Mouse (Mus musculus): ENCODE measurements around the gene Hnf1b. TPM values are rescaled to one million over a fixed set of nuclear protein-coding genes. Genes with fewer than 3 reads are reported as not detected.

Gene Hnf1b
- polyA plus RNA-seq, 1 experiment = 0.40 TPM

- H3K36me3 ChIP-seq (ENCODE audit: control insufficient read depth, insufficient read depth, low read length) = no peaks in the 10 kb centered on the region
- TF ChIP-seq POLR2A (IDR thresholded peaks at IDR 0.05; ENCODE audit: low read depth, low read length) = no peak
- WGBS = 4% methylated on average over 24 of the region's 24 CpGs
- peaks cover 19% of the 10 kb centered on the region for H3K4me1 ChIP-seq (ENCODE audit: control insufficient read depth, insufficient read depth, insufficient read length)
- no peak for DNase-seq (ENCODE audit: low read depth in 1 of 2, low spot score in 2 of 2)
- no peak overlapping the region for H3K27ac ChIP-seq (ENCODE audit: insufficient read depth, low read length)
- H3K4me3 ChIP-seq (ENCODE audit: extremely low read depth, insufficient read depth, insufficient read length) = no peak overlapping the region
- peaks cover 35% of the 10 kb centered on the region for H3K27me3 ChIP-seq (ENCODE audit: control insufficient read depth, insufficient read depth, low read length)
These were observed 2.1 kb downstream of the Hnf1b start for GRCm38 (mm10) chr11:83852016-83852355.

- no peak overlapping the region for H3K27ac ChIP-seq (ENCODE audit: insufficient read depth, low read length)
- peaks cover 19% of the 10 kb centered on the region for H3K4me1 ChIP-seq (ENCODE audit: control insufficient read depth, insufficient read depth, insufficient read length)
- H3K4me3 ChIP-seq (ENCODE audit: extremely low read depth, insufficient read depth, insufficient read length) = no peak overlapping the region
- TF ChIP-seq POLR2A (IDR thresholded peaks at IDR 0.05; ENCODE audit: low read depth, low read length) (no peak), CTCF (IDR thresholded peaks at IDR 0.05; ENCODE audit: extremely low read depth, insufficient read depth, insufficient read length, insufficient replicate concordance) (no peak)
- no peak for DNase-seq (ENCODE audit: low read depth in 1 of 2, low spot score in 2 of 2)
- H3K36me3 ChIP-seq (ENCODE audit: control insufficient read depth, insufficient read depth, low read length) = no peaks in the 10 kb centered on the region
- 1% methylated on average over 38 of the region's 38 CpGs for WGBS
- peaks cover 35% of the 10 kb centered on the region for H3K27me3 ChIP-seq (ENCODE audit: control insufficient read depth, insufficient read depth, low read length)
These were observed 2.8 kb downstream of the Hnf1b start for GRCm38 (mm10) chr11:83852501-83853211.

- no peak for TF ChIP-seq POLR2A (IDR thresholded peaks at IDR 0.05; ENCODE audit: low read depth, low read length)
- no peak for TF ChIP-seq CTCF (IDR thresholded peaks at IDR 0.05; ENCODE audit: extremely low read depth, insufficient read depth, insufficient read length, insufficient replicate concordance)
- Histone ChIP-seq H3K4me1 (ENCODE audit: control insufficient read depth, insufficient read depth, insufficient read length) (peaks cover 19% of the 10 kb centered on the region), H3K36me3 (ENCODE audit: control insufficient read depth, insufficient read depth, low read length) (no peaks in the 10 kb centered on the region), H3K27ac (ENCODE audit: insufficient read depth, low read length) (no peak overlapping the region), H3K27me3 (ENCODE audit: control insufficient read depth, insufficient read depth, low read length) (peaks cover 38% of the 10 kb centered on the region), H3K4me3 (ENCODE audit: extremely low read depth, insufficient read depth, insufficient read length) (no peak overlapping the region)
- WGBS = 2% methylated on average over 33 of the region's 33 CpGs
- DNase-seq (ENCODE audit: low read depth in 1 of 2, low spot score in 2 of 2) = no peak
These were observed 3.4 kb downstream of the Hnf1b start for GRCm38 (mm10) chr11:83853221-83853792.

GRCm38 (mm10) chr11:83854091-83854490 lies 4.2 kb downstream of the Hnf1b start:
- H3K36me3 ChIP-seq (ENCODE audit: control insufficient read depth, insufficient read depth, low read length) = no peaks in the 10 kb centered on the region
- no peak for TF ChIP-seq POLR2A (IDR thresholded peaks at IDR 0.05; ENCODE audit: low read depth, low read length)
- TF ChIP-seq CTCF (IDR thresholded peaks at IDR 0.05; ENCODE audit: extremely low read depth, insufficient read depth, insufficient read length, insufficient replicate concordance) = no peak
- H3K27me3 ChIP-seq (ENCODE audit: control insufficient read depth, insufficient read depth, low read length) = peaks cover 38% of the 10 kb centered on the region
- H3K27ac ChIP-seq (ENCODE audit: insufficient read depth, low read length) = no peak overlapping the region
- DNase-seq (ENCODE audit: low read depth in 1 of 2, low spot score in 2 of 2) = no peak
- peaks cover 19% of the 10 kb centered on the region for H3K4me1 ChIP-seq (ENCODE audit: control insufficient read depth, insufficient read depth, insufficient read length)
- WGBS = 15% methylated on average over 10 of the region's 10 CpGs
- H3K4me3 ChIP-seq (ENCODE audit: extremely low read depth, insufficient read depth, insufficient read length) = no peak overlapping the region

- 18% methylated on average over 2 of the region's 2 CpGs for WGBS
- no peak for TF ChIP-seq CTCF (IDR thresholded peaks at IDR 0.05; ENCODE audit: extremely low read depth, insufficient read depth, insufficient read length, insufficient replicate concordance)
- TF ChIP-seq POLR2A (IDR thresholded peaks at IDR 0.05; ENCODE audit: low read depth, low read length) = no peak
- no peak overlapping the region for H3K4me3 ChIP-seq (ENCODE audit: extremely low read depth, insufficient read depth, insufficient read length)
- peaks cover 38% of the 10 kb centered on the region for H3K27me3 ChIP-seq (ENCODE audit: control insufficient read depth, insufficient read depth, low read length)
- H3K36me3 ChIP-seq (ENCODE audit: control insufficient read depth, insufficient read depth, low read length) = no peaks in the 10 kb centered on the region
- peaks cover 19% of the 10 kb centered on the region for H3K4me1 ChIP-seq (ENCODE audit: control insufficient read depth, insufficient read depth, insufficient read length)
- H3K27ac ChIP-seq (ENCODE audit: insufficient read depth, low read length) = no peak overlapping the region
- DNase-seq (ENCODE audit: low read depth in 1 of 2, low spot score in 2 of 2) = no peak
These were observed 4.8 kb downstream of the Hnf1b start for GRCm38 (mm10) chr11:83854707-83855106.

GRCm38 (mm10) chr11:83857256-83857655 lies 7.4 kb downstream of the Hnf1b start:
- no peak for DNase-seq (ENCODE audit: low read depth in 1 of 2, low spot score in 2 of 2)
- Histone ChIP-seq H3K4me3 (ENCODE audit: extremely low read depth, insufficient read depth, insufficient read length) (no peak overlapping the region), H3K4me1 (ENCODE audit: control insufficient read depth, insufficient read depth, insufficient read length) (peaks cover 3% of the 10 kb centered on the region; the same call in 1 of the 2 replicates), H3K27me3 (ENCODE audit: control insufficient read depth, insufficient read depth, low read length) (peaks cover 20% of the 10 kb centered on the region), H3K27ac (ENCODE audit: insufficient read depth, low read length) (no peak overlapping the region), H3K36me3 (ENCODE audit: control insufficient read depth, insufficient read depth, low read length) (no peaks in the 10 kb centered on the region)
- WGBS = 81% methylated on average over 1 of the region's 1 CpGs
- TF ChIP-seq POLR2A (IDR thresholded peaks at IDR 0.05; ENCODE audit: low read depth, low read length) (no peak), CTCF (IDR thresholded peaks at IDR 0.05; ENCODE audit: extremely low read depth, insufficient read depth, insufficient read length, insufficient replicate concordance) (no peak)

GRCm38 (mm10) chr11:83865286-83865685 lies 15.4 kb downstream of the Hnf1b start:
- TF ChIP-seq CTCF (IDR thresholded peaks at IDR 0.05; ENCODE audit: extremely low read depth, insufficient read depth, insufficient read length, insufficient replicate concordance) (no peak), POLR2A (IDR thresholded peaks at IDR 0.05; ENCODE audit: low read depth, low read length) (no peak)
- Histone ChIP-seq H3K27me3 (ENCODE audit: control insufficient read depth, insufficient read depth, low read length) (no peaks in the 10 kb centered on the region), H3K4me1 (ENCODE audit: control insufficient read depth, insufficient read depth, insufficient read length) (no peaks in the 10 kb centered on the region), H3K36me3 (ENCODE audit: control insufficient read depth, insufficient read depth, low read length) (no peaks in the 10 kb centered on the region), H3K4me3 (ENCODE audit: extremely low read depth, insufficient read depth, insufficient read length) (no peak overlapping the region), H3K27ac (ENCODE audit: insufficient read depth, low read length) (no peak overlapping the region)
- no peak for DNase-seq (ENCODE audit: low read depth in 1 of 2, low spot score in 2 of 2)
- WGBS = 78% methylated on average over 9 of the region's 9 CpGs
